Mouse (Mus musculus) forebrain, embryonic 16.5 days (tissue): ENCODE measurements around the gene Nupl1. TPM values are rescaled to one million over a fixed set of nuclear protein-coding genes. Genes with fewer than 3 reads are reported as not detected.

Experiments used
- ATAC-seq: fragments of 200-750 bp; cut with Nextera tagmentation; 2 replicates; pipeline ENCODE4 v1.8.0; 2017; ENCODE audit warnings: mild to moderate bottlenecking, moderate library complexity
- H3K27ac ChIP-seq: fragments of 300-500 bp; sonication (generic); 2 replicates; pipeline ENCODE4 v1.5.1; 2014; ENCODE audit warnings: low read length, control low read depth
- H3K27me3 ChIP-seq: fragments of 300-500 bp; sonication (generic); replicated peaks from 2 replicates; pipeline ENCODE4 v1.6.1; 2014; ENCODE audit warnings: low read length; ENCODE audit not compliant: control insufficient read depth, insufficient read depth
- H3K36me3 ChIP-seq: fragments of 300-500 bp; sonication (generic); 2 replicates; pipeline ENCODE4 v1.6.1; 2014; ENCODE audit not compliant: control insufficient read depth, insufficient read depth
- H3K4me1 ChIP-seq: fragments of 300-500 bp; sonication (generic); replicated peaks from 2 replicates; pipeline ENCODE4 v1.6.1; 2014; ENCODE audit warnings: low read length; ENCODE audit not compliant: control insufficient read depth, insufficient read depth
- H3K4me2 ChIP-seq: fragments of 300-500 bp; sonication (generic); 2 replicates; pipeline ENCODE4 v1.6.1; 2014; ENCODE audit warnings: mild to moderate bottlenecking, low read length, control low read depth
- H3K4me3 ChIP-seq: fragments of 300-500 bp; sonication (generic); replicated peaks from 2 replicates; pipeline ENCODE4 v1.5.1; 2014; ENCODE audit warnings: mild to moderate bottlenecking, low read length, control low read depth
- H3K9ac ChIP-seq: fragments of 300-500 bp; sonication (generic); replicated peaks from 2 replicates; pipeline ENCODE4 v1.6.1; 2014; ENCODE audit warnings: low read depth, low read length, control low read depth
- H3K9me3 ChIP-seq: fragments of 300-500 bp; sonication (generic); 2 replicates; pipeline ENCODE4 v1.6.1; 2016; ENCODE audit warnings: low read length; ENCODE audit not compliant: control insufficient read depth
- WGBS: fragments of 180-500 bp; shearing (Covaris S2); extraction: QIAGEN DNeasy Blood & Tissue Kit; methylation state at CpG from one replicate; pipeline ENCODE4 v1.1.7; 2014; 5-methylcytosine and 5-hydroxymethylcytosine counted together
- polyA plus RNA-seq: library from polyadenylated mRNA; unstranded; fragments of >200 nt; fragmentation: Nextera tagmentation; extraction: Ambion mirVana; gene quantifications from 2 replicates; pipeline ENCODE4 v1.2.1, GENCODE M21; 2015

Nupl1 gene
- polyA plus RNA-seq, 1 experiment from 2014 or later = 0.11 TPM

GRCm38 (mm10) chr14:60176469-60176890, 74.8 kb downstream of the Nupl1 start:
- H3K4me2 ChIP-seq = peak overlapping the region; percentile 81
- H3K27ac ChIP-seq = no peak overlapping the region
- WGBS = 32% methylated on average over 9 of the region's 9 CpGs
- no peaks in the 10 kb centered on the region for H3K9me3 ChIP-seq
- peak overlapping the region; percentile 75 for H3K4me3 ChIP-seq
- no peaks in the 10 kb centered on the region for H3K27me3 ChIP-seq
- no peaks in the 10 kb centered on the region; the same call in 1 of the 2 replicates for H3K4me1 ChIP-seq
- H3K9ac ChIP-seq = peak overlapping the region; percentile 91
- no peak for ATAC-seq
- H3K36me3 ChIP-seq = no peaks in the 10 kb centered on the region

DNA sequence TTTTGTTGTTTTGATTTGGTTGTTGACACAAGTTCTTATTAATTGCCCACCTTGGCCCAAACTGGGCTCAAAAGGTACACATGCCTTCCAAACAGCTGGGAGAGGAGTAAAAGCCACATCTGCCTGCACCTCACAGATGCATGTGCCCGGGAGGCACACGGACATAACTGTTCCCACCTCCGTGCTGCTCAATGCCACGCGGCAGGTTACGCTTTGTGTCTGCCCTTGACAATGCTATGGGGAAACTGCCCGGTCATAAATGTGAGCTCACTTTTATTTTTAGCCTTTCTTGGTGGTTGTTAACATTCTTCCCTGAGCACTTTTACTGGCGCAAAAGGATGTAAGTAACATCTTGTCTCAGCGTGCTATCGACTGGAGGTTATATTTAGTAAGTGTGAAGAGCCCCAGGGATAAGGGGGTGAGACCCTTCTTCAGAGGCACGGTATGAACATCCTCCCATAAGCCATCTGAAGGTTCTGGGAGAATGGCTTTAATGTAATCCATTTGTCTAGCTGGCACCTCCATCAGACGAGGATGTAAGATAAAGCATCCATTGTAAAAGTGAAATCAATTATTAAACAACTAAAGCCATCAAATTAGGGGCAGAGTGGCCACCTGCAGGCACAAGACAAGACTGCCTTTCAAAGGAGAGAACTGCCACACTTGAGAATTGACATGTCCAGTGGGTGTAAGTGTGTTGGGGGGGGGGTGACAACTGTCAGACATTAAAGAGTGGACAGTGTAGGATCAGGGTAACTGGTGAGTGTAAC, 78.8 kb downstream of the Nupl1 start:
- no peak for ATAC-seq
- WGBS = 54% methylated on average over 12 of the region's 12 CpGs
- Histone ChIP-seq H3K4me2 (no peak overlapping the region), H3K9ac (no peak overlapping the region), H3K36me3 (no peaks in the 10 kb centered on the region), H3K27ac (no peak overlapping the region), H3K4me1 (no peaks in the 10 kb centered on the region), H3K27me3 (no peaks in the 10 kb centered on the region), H3K9me3 (no peaks in the 10 kb centered on the region), H3K4me3 (no peak overlapping the region)

DNA sequence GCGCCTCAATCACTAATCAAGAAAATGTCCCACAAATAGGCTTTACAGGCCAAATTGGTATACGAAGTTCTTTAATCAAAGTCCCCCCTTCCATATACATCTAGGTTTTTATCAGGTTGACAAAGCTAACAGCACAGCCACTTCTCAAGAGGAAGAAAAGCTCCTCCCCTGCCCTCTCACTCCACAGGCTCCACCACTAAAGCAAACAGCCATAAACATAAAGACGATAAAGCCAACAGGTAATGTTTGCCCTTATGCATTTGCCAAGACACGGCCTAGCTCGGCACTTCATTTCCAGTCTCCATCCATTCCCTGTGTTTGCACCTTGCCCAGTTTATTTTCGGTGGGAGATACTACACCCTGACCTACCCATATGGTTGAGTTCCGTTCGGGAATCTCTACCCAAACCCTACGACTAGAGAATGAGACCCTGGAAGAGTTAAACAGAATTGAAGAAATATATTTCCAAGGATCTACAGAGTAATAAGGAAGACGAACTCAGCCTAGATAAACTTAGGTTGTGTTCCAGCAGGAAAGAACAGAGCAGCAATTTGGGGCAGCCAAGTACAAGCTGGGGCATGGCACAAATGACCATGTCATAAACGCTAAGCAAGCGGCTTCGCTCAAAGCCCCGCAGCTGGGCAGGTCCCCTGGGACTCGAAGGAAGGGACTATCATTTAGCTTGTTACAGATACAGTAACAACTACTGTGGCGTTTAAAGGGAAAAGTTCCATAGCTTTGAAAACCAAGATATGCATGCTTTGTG, 80.2 kb downstream of the Nupl1 start:
- 85% methylated on average over 16 of the region's 16 CpGs for WGBS
- Histone ChIP-seq H3K4me2 (no peak overlapping the region), H3K27me3 (no peaks in the 10 kb centered on the region), H3K4me3 (no peak overlapping the region), H3K36me3 (no peaks in the 10 kb centered on the region), H3K9ac (no peak overlapping the region), H3K27ac (no peak overlapping the region), H3K9me3 (no peaks in the 10 kb centered on the region), H3K4me1 (no peaks in the 10 kb centered on the region)
- ATAC-seq = no peak

- H3K4me3 ChIP-seq = no peak overlapping the region
- H3K27ac ChIP-seq = no peak overlapping the region
- no peaks in the 10 kb centered on the region for H3K36me3 ChIP-seq
- no peaks in the 10 kb centered on the region for H3K4me1 ChIP-seq
- no peak overlapping the region for H3K9ac ChIP-seq
- ATAC-seq = no peak
- no peaks in the 10 kb centered on the region for H3K9me3 ChIP-seq
- 95% methylated on average over 3 of the region's 3 CpGs for WGBS
- no peak overlapping the region for H3K4me2 ChIP-seq
- H3K27me3 ChIP-seq = no peaks in the 10 kb centered on the region
Measured at GRCm38 (mm10) chr14:60163367-60163766, 87.9 kb downstream of the Nupl1 start.

GRCm38 (mm10) chr14:60152373-60152772, 98.9 kb downstream of the Nupl1 start:
- WGBS = 88% methylated on average over 11 of the region's 11 CpGs
- no peak overlapping the region for H3K9ac ChIP-seq
- H3K36me3 ChIP-seq = no peaks in the 10 kb centered on the region
- H3K4me2 ChIP-seq = no peak overlapping the region
- ATAC-seq = no peak
- no peak overlapping the region for H3K4me3 ChIP-seq
- H3K9me3 ChIP-seq = no peaks in the 10 kb centered on the region
- H3K4me1 ChIP-seq = no peaks in the 10 kb centered on the region
- H3K27me3 ChIP-seq = no peaks in the 10 kb centered on the region
- no peak overlapping the region for H3K27ac ChIP-seq

DNA sequence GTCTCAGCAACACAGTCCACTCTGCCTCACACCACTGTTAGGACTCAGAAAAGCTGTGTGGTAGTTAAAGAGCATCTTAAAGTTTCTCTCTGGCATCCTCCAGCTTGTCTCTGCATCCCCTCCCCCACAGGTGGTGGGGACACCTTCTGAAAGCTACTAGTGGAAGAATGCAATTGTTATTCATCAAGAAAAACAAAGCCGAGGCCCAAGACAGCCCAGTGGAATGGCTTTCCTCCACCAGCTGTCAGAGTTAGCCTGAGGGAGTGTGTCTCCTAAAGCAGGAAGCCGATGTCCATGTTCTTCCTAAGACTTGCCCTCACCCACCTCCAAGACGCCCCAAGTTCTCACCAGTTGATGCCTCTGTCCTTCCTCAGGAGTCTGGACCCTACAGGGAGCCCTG, 102.3 kb downstream of the Nupl1 start:
- H3K4me1 ChIP-seq = no peaks in the 10 kb centered on the region
- no peaks in the 10 kb centered on the region for H3K9me3 ChIP-seq
- H3K4me2 ChIP-seq = no peak overlapping the region
- H3K9ac ChIP-seq = no peak overlapping the region
- 54% methylated on average over 3 of the region's 3 CpGs for WGBS
- no peaks in the 10 kb centered on the region for H3K27me3 ChIP-seq
- no peak overlapping the region for H3K27ac ChIP-seq
- no peaks in the 10 kb centered on the region for H3K36me3 ChIP-seq
- H3K4me3 ChIP-seq = no peak overlapping the region
- ATAC-seq = no peak

DNA sequence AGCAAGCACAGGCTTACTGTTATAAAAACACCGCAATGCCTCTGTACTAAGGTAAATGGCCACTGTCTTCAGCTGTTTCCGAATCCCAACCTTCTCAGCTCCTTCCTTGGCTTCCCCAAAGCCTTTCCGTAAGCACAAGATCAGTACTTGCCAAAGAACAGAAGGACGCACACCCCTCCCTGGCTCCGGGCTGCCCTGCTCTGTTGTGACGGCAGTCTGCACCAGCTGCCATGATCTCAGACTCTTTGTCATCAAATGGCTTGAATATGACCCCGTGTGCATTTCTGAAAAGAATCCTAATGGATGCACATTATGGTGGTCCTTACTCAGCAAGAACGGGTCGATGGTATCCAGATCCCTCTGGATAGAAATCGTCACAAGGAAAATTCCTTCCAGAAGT, 108.0 kb downstream of the Nupl1 start:
- Histone ChIP-seq H3K27ac (no peak overlapping the region), H3K36me3 (no peaks in the 10 kb centered on the region), H3K4me1 (no peaks in the 10 kb centered on the region), H3K9me3 (no peaks in the 10 kb centered on the region), H3K27me3 (no peaks in the 10 kb centered on the region), H3K4me2 (no peak overlapping the region), H3K4me3 (no peak overlapping the region), H3K9ac (no peak overlapping the region)
- ATAC-seq = no peak
- 74% methylated on average over 10 of the region's 10 CpGs for WGBS

GRCm38 (mm10) chr14:60138339-60138738, 112.9 kb downstream of the Nupl1 start:
- H3K27ac ChIP-seq = no peak overlapping the region
- 95% methylated on average over 3 of the region's 4 CpGs for WGBS

GRCm38 (mm10) chr14:60137812-60138211, 113.4 kb downstream of the Nupl1 start:
- H3K9me3 ChIP-seq = no peaks in the 10 kb centered on the region
- H3K4me3 ChIP-seq = no peak overlapping the region
- H3K27ac ChIP-seq = no peak overlapping the region
- 75% methylated on average over 6 of the region's 6 CpGs for WGBS
- H3K9ac ChIP-seq = no peak overlapping the region
- ATAC-seq = no peak
- no peaks in the 10 kb centered on the region for H3K27me3 ChIP-seq
- H3K4me1 ChIP-seq = no peaks in the 10 kb centered on the region
- H3K36me3 ChIP-seq = no peaks in the 10 kb centered on the region
- no peak overlapping the region for H3K4me2 ChIP-seq

More at GRCm38 (mm10) chr14:60138339-60138738, 112.9 kb downstream of the Nupl1 start:
- H3K36me3 ChIP-seq = no peaks in the 10 kb centered on the region
- ATAC-seq = no peak
- no peaks in the 10 kb centered on the region for H3K9me3 ChIP-seq
- H3K9ac ChIP-seq = no peak overlapping the region
- H3K27me3 ChIP-seq = no peaks in the 10 kb centered on the region
- no peak overlapping the region for H3K4me2 ChIP-seq
- H3K4me3 ChIP-seq = no peak overlapping the region
- no peaks in the 10 kb centered on the region for H3K4me1 ChIP-seq
